In the genomic region with DNA sequence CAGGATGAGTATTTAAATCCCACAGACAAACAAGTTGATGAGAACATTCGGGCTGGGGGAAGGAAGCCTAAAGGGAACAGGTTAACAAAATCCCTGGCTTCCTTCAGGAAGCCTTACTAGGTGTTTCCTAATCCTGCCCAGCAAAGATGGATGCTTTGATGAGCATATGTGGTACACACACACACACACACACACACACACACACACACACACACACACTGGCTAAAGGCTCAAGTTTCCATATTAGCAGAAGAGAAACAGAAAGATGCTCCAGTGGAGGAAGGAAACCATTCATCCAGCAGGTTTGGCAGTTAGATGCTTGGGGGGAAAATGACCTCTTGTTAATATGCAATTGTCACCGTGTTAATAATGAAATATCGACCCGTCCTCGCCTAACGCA, we compare ENCODE assay signal across 16 mouse cellular contexts.
DNase-seq lines count a peak whose midpoint lies in the region; ATAC-seq and TF ChIP-seq lines count a peak whose summit lies in the region.
"Had no signal": no experiment of that assay in that cellular context is flagged by ENCODE, and none has a peak within 500 bp of the region (broad histone marks: within the 10 kb centered on the region; RNA-seq: fewer than 3 reads in every experiment).

No protein-coding gene starts in this region.

- no peak for TF ChIP-seq CTCF in intestine, postnatal 0 days (IDR thresholded peaks at IDR 0.05; ENCODE audit: low read depth)
- TF ChIP-seq CTCF in stomach, postnatal 0 days (IDR thresholded peaks at IDR 0.05; ENCODE audit: low read depth): no peak
- TF ChIP-seq CTCF in liver, postnatal 0 days (IDR thresholded peaks at IDR 0.05; ENCODE audit: low read depth): no peak

- H3K27ac ChIP-seq in intestine, embryonic 14.5 days (ENCODE audit: low read depth): peak overlapping the region; percentile 77
- no peak overlapping the region for H3K27ac ChIP-seq in intestine, postnatal 0 days (ENCODE audit: low read depth, low read length)
- H3K27ac ChIP-seq in stomach, embryonic 14.5 days (ENCODE audit: low read length): peak overlapping the region; percentile 64; the same call in 1 of the 2 replicates
- no peak overlapping the region for H3K27ac ChIP-seq in stomach, postnatal 0 days (replicated peaks)
- H3K27ac ChIP-seq in liver, postnatal 0 days (ENCODE audit: low read depth): no peak overlapping the region
- H3K27ac ChIP-seq: embryonic facial prominence, embryonic 15.5 days; limb, embryonic 10.5 days; liver, embryonic 14.5 days; midbrain, embryonic 13.5 days had no signal

- H3K4me1 ChIP-seq in intestine, embryonic 14.5 days (replicated peaks; ENCODE audit: control insufficient read depth, insufficient read depth, low read length): peaks cover 50% of the 10 kb centered on the region
- H3K4me1 ChIP-seq in intestine, postnatal 0 days (replicated peaks; ENCODE audit: control insufficient read depth, insufficient read depth, low read length): no peaks in the 10 kb centered on the region
- H3K4me1 ChIP-seq in stomach, embryonic 14.5 days (ENCODE audit: control insufficient read depth, insufficient read depth, low read length): peaks cover 41% of the 10 kb centered on the region
- H3K4me1 ChIP-seq in stomach, postnatal 0 days (replicated peaks; ENCODE audit: control insufficient read depth, insufficient read depth): peaks cover 2% of the 10 kb centered on the region; the same call in 1 of the 2 replicates
- H3K4me1 ChIP-seq in liver, postnatal 0 days (ENCODE audit: insufficient read depth): no peaks in the 10 kb centered on the region; the same call in 1 of the 2 replicates

- H3K9ac ChIP-seq in intestine, embryonic 14.5 days (ENCODE audit: low read length): no peak overlapping the region
- H3K9ac ChIP-seq in intestine, postnatal 0 days (ENCODE audit: low read depth, low read length): no peak overlapping the region
- no peak overlapping the region for H3K9ac ChIP-seq in stomach, embryonic 14.5 days (replicated peaks; ENCODE audit: low read depth, low read length)
- no peak overlapping the region for H3K9ac ChIP-seq in stomach, postnatal 0 days (ENCODE audit: low read length)
- H3K9ac ChIP-seq in liver, postnatal 0 days (replicated peaks): no peak overlapping the region
- H3K9ac ChIP-seq: embryonic facial prominence, embryonic 15.5 days; heart, embryonic 12.5 days; liver, embryonic 14.5 days; midbrain, embryonic 13.5 days had no signal

- no peak for TF ChIP-seq EP300 in stomach, postnatal 0 days (optimal IDR thresholded peaks at IDR 0.05)
- TF ChIP-seq EP300 in liver, postnatal 0 days (IDR thresholded peaks at IDR 0.05; ENCODE audit: low read depth): no peak

- H3K4me2 ChIP-seq in intestine, embryonic 14.5 days (ENCODE audit: low read length): no peak overlapping the region
- H3K4me2 ChIP-seq in intestine, postnatal 0 days (replicated peaks; ENCODE audit: low read depth): no peak overlapping the region
- H3K4me2 ChIP-seq in stomach, embryonic 14.5 days (replicated peaks; ENCODE audit: low read depth, low read length): no peak overlapping the region
- H3K4me2 ChIP-seq in stomach, postnatal 0 days (replicated peaks; ENCODE audit: low read depth): no peak overlapping the region
- H3K4me2 ChIP-seq in liver, postnatal 0 days (ENCODE audit: low read depth, low read length): no peak overlapping the region
- H3K4me2 ChIP-seq: embryonic facial prominence, embryonic 15.5 days; heart, embryonic 12.5 days had no signal

- no peaks in the 10 kb centered on the region for H3K36me3 ChIP-seq in intestine, embryonic 14.5 days (ENCODE audit: control insufficient read depth, insufficient read depth, low read length)
- no peaks in the 10 kb centered on the region for H3K36me3 ChIP-seq in intestine, postnatal 0 days (ENCODE audit: control insufficient read depth, insufficient read depth)
- no peaks in the 10 kb centered on the region for H3K36me3 ChIP-seq in stomach, embryonic 14.5 days (ENCODE audit: control insufficient read depth, insufficient read depth, low read length)
- no peaks in the 10 kb centered on the region for H3K36me3 ChIP-seq in stomach, postnatal 0 days (ENCODE audit: control insufficient read depth, insufficient read depth, low read length)
- H3K36me3 ChIP-seq in liver, postnatal 0 days (replicated peaks; ENCODE audit: insufficient read depth, low read length): no peaks in the 10 kb centered on the region
- H3K36me3 ChIP-seq: embryonic facial prominence, embryonic 15.5 days; heart, embryonic 12.5 days; limb, embryonic 10.5 days; midbrain, embryonic 13.5 days had no signal

- no peaks in the 10 kb centered on the region for H3K27me3 ChIP-seq in intestine, embryonic 14.5 days (replicated peaks; ENCODE audit: control insufficient read depth, insufficient read depth, low read length)
- H3K27me3 ChIP-seq in intestine, postnatal 0 days (replicated peaks; ENCODE audit: control insufficient read depth, insufficient read depth, low read length): no peaks in the 10 kb centered on the region
- no peaks in the 10 kb centered on the region for H3K27me3 ChIP-seq in stomach, embryonic 14.5 days (ENCODE audit: control insufficient read depth, insufficient read depth, low read length)
- no peaks in the 10 kb centered on the region for H3K27me3 ChIP-seq in stomach, postnatal 0 days (ENCODE audit: control insufficient read depth, insufficient read depth, low read length)
- no peaks in the 10 kb centered on the region for H3K27me3 ChIP-seq in liver, postnatal 0 days (ENCODE audit: insufficient read depth, low read length)
- H3K27me3 ChIP-seq: embryonic facial prominence, embryonic 15.5 days; heart, embryonic 12.5 days; midbrain, embryonic 13.5 days had no signal

- no peaks in the 10 kb centered on the region for H3K9me3 ChIP-seq in intestine, embryonic 14.5 days (ENCODE audit: control insufficient read depth, low read length)
- H3K9me3 ChIP-seq in intestine, postnatal 0 days (ENCODE audit: control insufficient read depth): no peaks in the 10 kb centered on the region
- H3K9me3 ChIP-seq in stomach, embryonic 14.5 days (ENCODE audit: control insufficient read depth, low read depth, low read length): no peaks in the 10 kb centered on the region
- H3K9me3 ChIP-seq in stomach, postnatal 0 days (ENCODE audit: control insufficient read depth, low read length): no peaks in the 10 kb centered on the region
- no peaks in the 10 kb centered on the region for H3K9me3 ChIP-seq in liver, postnatal 0 days (ENCODE audit: low read length)
- H3K9me3 ChIP-seq: embryonic facial prominence, embryonic 15.5 days; heart, embryonic 12.5 days; limb, embryonic 10.5 days; midbrain, embryonic 13.5 days had no signal

- no peak for ATAC-seq in intestine, embryonic 14.5 days (replicated peaks; ENCODE audit: low FRiP score, low TSS enrichment, low read depth)
- ATAC-seq in intestine, postnatal 0 days: no peak
- no peak for ATAC-seq in stomach, embryonic 14.5 days (ENCODE audit: insufficient number of reproducible peaks, insufficient read depth, low FRiP score, low read depth)
- ATAC-seq in stomach, postnatal 0 days (ENCODE audit: low FRiP score, low TSS enrichment): no peak
- ATAC-seq in liver, postnatal 0 days: no peak
- ATAC-seq: CD4-positive, CD25-positive, alpha-beta regulatory T cell, adult 4 months; forebrain, embryonic 14.5 days had no signal

- H3K4me3 ChIP-seq in intestine, embryonic 14.5 days (ENCODE audit: low read depth, low read length): no peak overlapping the region
- no peak overlapping the region for H3K4me3 ChIP-seq in intestine, postnatal 0 days (ENCODE audit: low read depth, low read length)
- no peak overlapping the region for H3K4me3 ChIP-seq in stomach, embryonic 14.5 days (ENCODE audit: low read depth, low read length)
- no peak overlapping the region for H3K4me3 ChIP-seq in stomach, postnatal 0 days (ENCODE audit: low read depth, low read length)
- H3K4me3 ChIP-seq in liver, postnatal 0 days (ENCODE audit: low read depth, low read length): no peak overlapping the region
- H3K4me3 ChIP-seq: embryonic facial prominence, embryonic 15.5 days; heart, embryonic 12.5 days; limb, embryonic 10.5 days; midbrain, embryonic 13.5 days had no signal

- DNase-seq in intestine, embryonic 14.5 days (ENCODE audit: low spot score): no peak
- no peak for DNase-seq in stomach, postnatal 0 days (ENCODE audit: low spot score)
- peak; percentile 63 for DNase-seq in kidney, postnatal 14 days
- no peak for DNase-seq in liver, postnatal 0 days
- no peak for DNase-seq in thymus, postnatal 14 days
- DNase-seq: gastrocnemius, postnatal 10 days; thymus, postnatal 4 days had no signal

- 22% methylated on average over 6 of the region's 6 CpGs for WGBS in intestine, embryonic 14.5 days
- WGBS in intestine, postnatal 0 days: 55% methylated on average over 6 of the region's 6 CpGs
- WGBS in stomach, embryonic 14.5 days: 45% methylated on average over 6 of the region's 6 CpGs
- 64% methylated on average over 6 of the region's 6 CpGs for WGBS in stomach, postnatal 0 days
- WGBS in liver, postnatal 0 days (ENCODE audit: insufficient replicate concordance): 83% methylated on average over 6 of the region's 6 CpGs

Comparison
In these comparisons a context has a peak if more than half of its experiments do, and no peak if none do; other contexts are left out.
1. H3K27ac ChIP-seq: peak in intestine, embryonic 14.5 days (single experiment) and stomach, embryonic 14.5 days (single experiment); none in intestine, postnatal 0 days (single experiment), stomach, postnatal 0 days (single experiment) and liver, postnatal 0 days (single experiment).